Mouse (Mus musculus) limb, embryonic 14.5 days (tissue): ENCODE results near the gene Slc27a3. TPM values are rescaled to one million over a fixed set of nuclear protein-coding genes. Genes with fewer than 3 reads are reported as not detected.

Source experiments
- ATAC-seq: fragments of 200-750 bp; cut with Nextera tagmentation; 2 replicates; pipeline ENCODE4 v1.8.0; 2017; ENCODE audit warnings: low read depth, moderate number of reproducible peaks, moderate TSS enrichment; ENCODE audit not compliant: low FRiP score
- DNase-seq: peaks from one replicate; pipeline ENCODE4 v3.0.0-alpha.2; 2015; ENCODE audit warnings: low spot score
- H3K27ac ChIP-seq: fragments of 300-500 bp; sonication (generic); replicated peaks from 2 replicates; pipeline ENCODE4 v1.5.1; 2014; ENCODE audit warnings: low read depth, mild to moderate bottlenecking, low read length, moderate library complexity, mixed read lengths
- H3K27me3 ChIP-seq: fragments of 300-500 bp; sonication (generic); 2 replicates; pipeline ENCODE4 v1.6.1; 2014; ENCODE audit warnings: low read length, mixed read lengths; ENCODE audit not compliant: control insufficient read depth, insufficient read depth
- H3K36me3 ChIP-seq: fragments of 300-500 bp; sonication (generic); 2 replicates; pipeline ENCODE4 v1.6.1; 2014; ENCODE audit warnings: mild to moderate bottlenecking, low read length, moderate library complexity, mixed read lengths; ENCODE audit not compliant: control insufficient read depth, insufficient read depth
- H3K4me1 ChIP-seq: fragments of 300-500 bp; sonication (generic); 2 replicates; pipeline ENCODE4 v1.6.1; 2014; ENCODE audit warnings: antibody characterized with exemption, low read length, mixed read lengths; ENCODE audit not compliant: control insufficient read depth, insufficient read depth
- H3K4me2 ChIP-seq: fragments of 300-500 bp; sonication (generic); replicated peaks from 2 replicates; pipeline ENCODE4 v1.6.1; 2014; ENCODE audit warnings: low read depth, mild to moderate bottlenecking, low read length, moderate library complexity; ENCODE audit not compliant: severe bottlenecking
- H3K4me3 ChIP-seq: fragments of 300-500 bp; sonication (generic); replicated peaks from 2 replicates; pipeline ENCODE4 v1.5.1; 2014; ENCODE audit warnings: low read length
- H3K9ac ChIP-seq: fragments of 300-500 bp; sonication (generic); 2 replicates; pipeline ENCODE4 v1.6.1; 2014; ENCODE audit warnings: mild to moderate bottlenecking, low read depth, low read length, moderate library complexity; ENCODE audit not compliant: severe bottlenecking
- H3K9me3 ChIP-seq: fragments of 300-500 bp; sonication (generic); 2 replicates; pipeline ENCODE4 v1.6.1; 2016; ENCODE audit warnings: low read length; ENCODE audit not compliant: control insufficient read depth
- POLR2A ChIP-seq: fragments of 200-500 bp; IDR thresholded peaks from 2 replicates; pipeline ENCODE4 v1.8.0; 2012; ENCODE audit warnings: inconsistent platforms, mild to moderate bottlenecking, moderate library complexity, borderline replicate concordance; ENCODE audit not compliant: insufficient read depth, insufficient read length; ENCODE audit errors: extremely low read depth
- WGBS: fragments of 180-500 bp; shearing (Covaris S2); extraction: QIAGEN DNeasy Blood & Tissue Kit; methylation state at CpG from one replicate; pipeline ENCODE4 v1.1.7; 2014; 5-methylcytosine and 5-hydroxymethylcytosine counted together
- polyA plus RNA-seq, 2 experiments: library from polyadenylated mRNA; depleted of rRNA in 1 of 2; stranded (reverse) in 1 of 2; unstranded in 1 of 2; fragments of >200 nt; fragmentation: Nextera tagmentation in 1 of 2; extraction: Ambion mirVana in 1 of 2; gene quantifications; 2 replicates each; pipeline versions ENCODE4 v1.2.1 to v1.2.3; 2012 to 2014

Gene Slc27a3
- polyA plus RNA-seq, 2 experiments, result 30.5 to 64.7 TPM

DNA sequence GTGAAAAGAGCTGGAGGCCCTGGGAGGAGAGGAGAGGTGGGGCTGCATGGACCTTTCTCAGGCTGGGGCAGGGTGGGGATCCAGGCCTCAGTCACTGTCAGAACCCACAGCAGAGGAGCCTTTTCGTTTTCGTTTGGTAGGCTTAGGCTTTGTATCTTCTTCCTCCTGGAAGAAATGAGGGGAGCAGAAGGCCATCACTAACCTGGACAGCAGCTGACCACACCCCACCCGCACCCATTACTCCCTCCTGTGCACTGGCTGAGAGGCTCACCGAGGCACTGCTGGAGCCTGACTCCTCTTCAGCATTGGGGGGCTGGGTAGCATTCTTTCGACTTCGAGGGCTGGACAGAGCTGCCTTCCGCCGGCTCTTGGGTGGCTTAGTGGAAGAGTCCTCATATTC is 2.2 kb upstream of the Slc27a3 start:
- Histone ChIP-seq H3K4me3 (no peak overlapping the region), H3K27ac (no peak overlapping the region), H3K36me3 (peaks cover 58% of the 10 kb centered on the region), H3K9me3 (no peaks in the 10 kb centered on the region), H3K4me2 (no peak overlapping the region), H3K9ac (no peak overlapping the region), H3K4me1 (peaks cover 33% of the 10 kb centered on the region), H3K27me3 (no peaks in the 10 kb centered on the region)
- DNase-seq (no peak), ATAC-seq (no peak)
- TF ChIP-seq POLR2A, result no peak
- 94% methylated on average over 8 of the region's 8 CpGs for WGBS

DNA sequence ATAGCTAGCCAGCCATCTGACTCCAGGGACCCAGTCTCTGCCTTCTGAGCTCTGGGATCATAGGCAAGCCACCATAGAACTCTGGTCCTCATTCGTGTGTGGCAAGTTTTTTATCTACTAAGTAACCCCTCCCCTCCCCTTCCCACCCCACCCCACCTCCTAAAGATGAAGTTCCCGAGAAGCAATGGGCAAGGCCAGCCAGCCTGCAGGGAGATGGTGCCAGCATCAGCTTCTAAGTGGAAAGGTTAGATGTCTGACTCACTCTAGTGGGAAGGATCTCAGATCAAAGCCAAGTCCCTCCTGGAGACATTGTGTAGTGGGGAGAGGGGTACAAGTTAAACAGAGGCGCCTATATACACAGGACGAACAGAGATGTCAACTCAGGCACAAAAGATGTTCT is 1.3 kb upstream of the Slc27a3 start:
- DNase-seq (no peak), ATAC-seq (no peak)
- Histone ChIP-seq H3K4me3 (no peak overlapping the region), H3K9ac (no peak overlapping the region), H3K36me3 (peaks cover 58% of the 10 kb centered on the region), H3K4me2 (peak overlapping the region; percentile 91; the same call in 1 of the 2 replicates), H3K27ac (peak overlapping the region; percentile 96; the same call in 1 of the 2 replicates), H3K27me3 (no peaks in the 10 kb centered on the region), H3K9me3 (no peaks in the 10 kb centered on the region), H3K4me1 (peaks cover 34% of the 10 kb centered on the region)
- TF ChIP-seq POLR2A, result no peak
- 54% methylated on average over 4 of the region's 4 CpGs for WGBS

- peak overlapping the region; percentile 91 for H3K4me2 ChIP-seq
- H3K36me3 ChIP-seq, result peaks cover 60% of the 10 kb centered on the region
- H3K9ac ChIP-seq, result peak overlapping the region; percentile 80
- peak; percentile 70 for ATAC-seq
- H3K27me3 ChIP-seq, result no peaks in the 10 kb centered on the region
- WGBS, result 3% methylated on average over 43 of the region's 53 CpGs
- peak overlapping the region; percentile 96 for H3K27ac ChIP-seq
- H3K4me1 ChIP-seq, result peaks cover 34% of the 10 kb centered on the region
- H3K4me3 ChIP-seq, result peak overlapping the region; percentile 77
- 0 out of 2 replicates have a peak, but pooled peaks have one; percentile 71 for TF ChIP-seq POLR2A
- peak; percentile 67 for DNase-seq
- no peaks in the 10 kb centered on the region for H3K9me3 ChIP-seq
Measured at GRCm38 (mm10) chr3:90388726-90389510, 820 bp downstream of the Slc27a3 start.

- no peak for TF ChIP-seq POLR2A
- H3K27ac ChIP-seq, result no peak overlapping the region
- H3K4me3 ChIP-seq, result peak overlapping the region; percentile 77
- peak overlapping the region; percentile 80 for H3K9ac ChIP-seq
- 64% methylated on average over 4 of the region's 4 CpGs for WGBS
- peaks cover 34% of the 10 kb centered on the region for H3K4me1 ChIP-seq
- no peaks in the 10 kb centered on the region for H3K9me3 ChIP-seq
- ATAC-seq (no peak), DNase-seq (no peak)
- H3K36me3 ChIP-seq, result peaks cover 57% of the 10 kb centered on the region
- peak overlapping the region; percentile 91 for H3K4me2 ChIP-seq
- H3K27me3 ChIP-seq, result no peaks in the 10 kb centered on the region
Measured at GRCm38 (mm10) chr3:90388192-90388591, 1.5 kb downstream of the Slc27a3 start.

DNA sequence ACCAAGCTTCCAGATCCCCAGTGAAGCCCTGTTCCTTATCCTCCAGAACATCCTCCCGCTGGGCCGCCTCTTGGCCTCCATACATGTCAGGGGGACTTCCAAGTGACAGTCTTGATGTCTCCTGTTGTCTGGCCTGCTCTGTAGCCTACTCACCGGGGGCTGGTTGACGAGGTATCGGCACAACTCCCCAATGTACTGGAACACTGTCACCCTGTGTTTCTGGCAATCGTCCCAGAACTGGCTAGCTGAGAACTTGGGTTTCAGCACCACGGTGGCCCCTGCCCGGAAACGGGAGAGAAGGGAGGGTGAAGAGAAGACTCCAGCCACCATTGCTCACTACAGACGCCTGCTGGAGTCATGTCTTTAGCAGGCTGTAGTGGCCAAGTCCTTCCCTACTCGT is 2.3 kb downstream of the Slc27a3 start:
- Histone ChIP-seq H3K4me1 (peaks cover 34% of the 10 kb centered on the region), H3K27ac (no peak overlapping the region), H3K27me3 (no peaks in the 10 kb centered on the region), H3K4me3 (peak overlapping the region; percentile 77), H3K9me3 (no peaks in the 10 kb centered on the region), H3K9ac (0 out of 2 replicates have a peak overlapping the region, but pooled peaks have one; percentile 3), H3K36me3 (peaks cover 50% of the 10 kb centered on the region), H3K4me2 (peak overlapping the region; percentile 91)
- no peak for TF ChIP-seq POLR2A
- no peak for ATAC-seq
- DNase-seq, result no peak
- 56% methylated on average over 11 of the region's 11 CpGs for WGBS
